Mouse (Mus musculus) cortical plate, adult 2 months (tissue): ENCODE results near the gene Stard5.

Experiments
- CTCF ChIP-seq: fragments of 200-500 bp; IDR thresholded peaks from 2 replicates; pipeline ENCODE4 v1.5.1; 2011; ENCODE audit warnings: mild to moderate bottlenecking, control low read depth, low read length; ENCODE audit not compliant: insufficient read depth; ENCODE audit errors: extremely low read depth
- POLR2A ChIP-seq: fragments of 200-500 bp; IDR thresholded peaks from 2 replicates; pipeline ENCODE4 v1.6.1; 2011; ENCODE audit warnings: mild to moderate bottlenecking, low read length, control low read depth; ENCODE audit not compliant: insufficient read depth; ENCODE audit errors: extremely low read depth

- TF ChIP-seq CTCF = no peak
- no peak for TF ChIP-seq POLR2A
These were observed 13.0 kb downstream of the Stard5 start for GRCm38 (mm10) chr7:83644761-83645160.
